Mouse (Mus musculus) layer of hippocampus, adult 11-12 months (tissue): ENCODE data around the gene Pkp1.

ENCODE experiments used
- DNase-seq: peaks from one replicate; pipeline ENCODE4 v3.0.0; 2022; ENCODE audit warnings: low spot score

Gene Pkp1

GRCm38 (mm10) chr1:135857137-135857775, 61.8 kb downstream of the Pkp1 start:
- no peak for DNase-seq

- DNase-seq, result no peak
These were observed 62.9 kb downstream of the Pkp1 start for GRCm38 (mm10) chr1:135856070-135856469.

GRCm38 (mm10) chr1:135855344-135855687, 63.7 kb downstream of the Pkp1 start:
- no peak for DNase-seq

GRCm38 (mm10) chr1:135854591-135855343, 64.2 kb downstream of the Pkp1 start:
- no peak for DNase-seq

- no peak for DNase-seq
These were observed 65.8 kb downstream of the Pkp1 start for GRCm38 (mm10) chr1:135853200-135853599.

- peak; percentile 51 for DNase-seq
These were observed 66.8 kb downstream of the Pkp1 start for GRCm38 (mm10) chr1:135852044-135852756.

- DNase-seq, result peak; percentile 54
These were observed 68.1 kb downstream of the Pkp1 start for GRCm38 (mm10) chr1:135850722-135851512.

GRCm38 (mm10) chr1:135847611-135848351, 71.2 kb downstream of the Pkp1 start:
- DNase-seq, result no peak

GRCm38 (mm10) chr1:135847139-135847562, 71.9 kb downstream of the Pkp1 start:
- peak; percentile 46 for DNase-seq

- DNase-seq, result no peak
These were observed 72.4 kb downstream of the Pkp1 start for GRCm38 (mm10) chr1:135846632-135847031.

GRCm38 (mm10) chr1:135844481-135844880, 74.5 kb downstream of the Pkp1 start:
- DNase-seq, result no peak

- no peak for DNase-seq
These were observed 75.3 kb downstream of the Pkp1 start for GRCm38 (mm10) chr1:135843519-135844262.

GRCm38 (mm10) chr1:135840675-135841395, 78.2 kb downstream of the Pkp1 start:
- DNase-seq, result no peak

- no peak for DNase-seq
These were observed 79.9 kb downstream of the Pkp1 start for GRCm38 (mm10) chr1:135839065-135839464.

- no peak for DNase-seq
These were observed 80.4 kb downstream of the Pkp1 start for GRCm38 (mm10) chr1:135838626-135839025.

- no peak for DNase-seq
These were observed 83.1 kb downstream of the Pkp1 start, which contains the start of gene Tnnt2 for GRCm38 (mm10) chr1:135835716-135836483. TSS of gene Tnnt2 (plus strand) at chr1:135836354.

- DNase-seq, result no peak
These were observed 84.0 kb downstream of the Pkp1 start for GRCm38 (mm10) chr1:135834983-135835382.

- no peak for DNase-seq
These were observed 84.7 kb downstream of the Pkp1 start for GRCm38 (mm10) chr1:135834206-135834859.

- peak; percentile 66 for DNase-seq
These were observed 90.1 kb downstream of the Pkp1 start for GRCm38 (mm10) chr1:135828918-135829317.
